Mouse (Mus musculus): ENCODE data around the gene Arhgef17.
A peak's percentile ranks its signal among the peaks of the same experiment; 100 is the strongest.

Arhgef17 gene

DNA sequence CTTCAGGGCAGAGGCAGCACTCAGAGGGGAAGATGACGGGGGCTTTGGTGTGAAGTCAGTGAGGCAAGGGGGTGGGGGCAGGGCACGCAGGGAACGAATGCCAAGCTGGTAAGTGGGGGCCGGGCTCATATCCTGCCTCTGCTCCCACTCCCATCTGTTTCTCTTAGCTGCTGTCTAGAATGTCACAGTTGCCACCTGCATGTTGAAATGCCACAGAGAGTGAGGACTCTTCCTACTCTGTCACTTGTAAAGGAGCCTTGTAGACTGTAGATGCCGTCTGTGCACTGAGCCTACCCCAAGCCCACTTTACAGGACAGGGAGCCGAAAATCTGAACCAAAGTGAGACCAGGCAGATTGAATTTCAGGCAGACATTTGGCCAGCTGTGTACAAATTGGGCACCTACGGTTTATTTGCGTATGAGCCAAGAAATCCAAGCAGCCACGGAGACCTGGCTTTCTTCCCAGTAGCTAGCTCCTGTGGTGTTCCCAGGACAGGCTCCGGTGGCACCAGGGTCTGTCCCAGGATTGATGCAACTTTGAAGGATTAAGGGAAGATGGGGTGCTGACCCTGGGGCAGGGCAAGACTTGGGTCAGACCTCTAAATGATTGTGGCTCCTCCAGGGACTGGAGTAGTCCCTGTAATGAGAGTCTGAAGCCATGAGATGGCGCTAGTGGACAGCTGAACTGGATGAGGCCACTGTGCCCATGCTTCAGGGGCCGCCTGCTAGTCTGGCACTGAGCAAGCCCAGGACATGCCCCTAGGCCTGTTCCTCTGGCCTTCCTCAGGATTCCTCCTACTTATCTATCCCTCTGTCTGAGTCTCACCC lies 11.1 kb upstream of the Arhgef17 start:
- DNase-seq (ENCODE audit: low read depth, low spot score), result peak; percentile 36

DNA sequence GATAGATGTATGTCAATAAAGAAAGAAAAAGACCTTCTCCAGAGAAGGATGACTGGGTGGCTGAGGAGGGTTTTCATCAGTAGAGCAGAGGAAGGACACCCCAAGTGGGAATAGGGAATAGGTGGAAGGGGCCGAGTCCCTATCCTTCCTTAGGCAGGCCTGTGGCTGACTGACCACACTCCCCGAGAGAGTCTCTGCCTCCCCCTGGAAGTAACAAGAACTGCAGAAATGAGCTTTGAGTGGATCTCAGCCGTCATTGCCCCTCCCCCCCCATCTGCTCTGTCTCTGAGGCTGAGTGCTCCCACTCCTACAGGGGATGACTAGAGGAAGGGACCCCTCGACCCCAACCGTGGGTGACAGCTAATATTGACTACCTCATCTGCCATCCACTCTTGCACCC lies 9.3 kb upstream of the Arhgef17 start:
- no peak for DNase-seq (ENCODE audit: low read depth, low spot score)

DNA sequence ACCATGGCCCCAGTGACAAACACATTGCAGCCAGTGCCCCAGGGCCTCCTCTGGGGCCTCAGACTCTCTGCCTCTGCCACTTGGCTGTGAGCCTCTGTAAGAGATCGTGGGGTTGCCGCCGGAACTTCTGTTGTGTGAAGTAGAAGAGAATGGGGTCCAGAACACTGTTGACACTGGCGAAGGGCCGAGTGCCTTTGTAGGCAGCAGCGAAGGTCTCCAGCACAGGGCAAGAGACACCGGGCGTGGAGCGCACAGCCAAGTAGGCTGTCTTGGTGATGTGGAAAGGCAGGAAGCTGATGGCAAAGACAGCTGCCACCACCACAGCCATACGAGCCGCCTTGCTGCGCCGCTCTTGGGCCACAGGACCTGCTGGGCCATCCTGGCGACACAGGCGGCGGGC lies 6.2 kb upstream of the Arhgef17 start:
- DNase-seq (ENCODE audit: low read depth, low spot score), result no peak

DNA sequence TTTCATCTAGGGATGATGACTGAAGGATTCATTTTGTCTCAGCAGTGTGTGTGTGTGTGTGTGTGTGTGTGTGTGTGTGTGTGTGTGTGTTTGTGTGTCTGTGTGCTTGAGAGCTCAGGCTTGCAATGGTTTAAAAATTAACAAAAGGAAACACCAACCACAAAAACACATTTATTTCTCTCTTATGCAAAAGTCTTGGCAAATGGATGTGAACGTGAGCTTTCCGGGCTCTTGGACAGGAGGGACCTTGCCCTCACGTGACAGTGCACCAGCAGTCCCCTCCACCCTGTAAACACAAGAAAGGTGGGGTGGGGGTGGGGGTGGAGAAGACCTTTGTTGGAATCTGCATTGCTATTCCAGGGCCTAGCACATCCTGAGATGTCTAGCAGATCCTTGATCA lies 5.6 kb upstream of the Arhgef17 start:
- no peak for DNase-seq (ENCODE audit: low read depth, low spot score)

DNA sequence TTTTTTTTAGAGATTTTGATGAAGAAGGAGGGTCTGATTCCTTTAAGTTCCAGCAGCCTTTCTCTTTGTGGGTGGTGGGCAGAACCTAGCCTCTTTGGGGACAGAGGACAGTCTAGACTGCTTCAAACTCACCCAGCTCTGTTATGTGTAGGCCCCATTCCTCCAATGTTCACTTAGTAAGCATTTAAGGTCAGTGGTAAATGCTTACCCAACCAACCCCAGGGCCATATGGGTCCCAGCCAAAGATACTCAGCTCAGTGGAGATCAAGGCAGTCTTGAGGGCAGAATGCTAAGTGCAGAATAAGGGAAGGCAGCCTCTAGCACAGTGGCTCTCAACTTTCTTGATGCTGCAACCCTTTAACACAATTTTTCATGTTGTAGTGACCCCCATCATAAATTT lies 1.6 kb upstream of the Arhgef17 start:
- no peak for DNase-seq (ENCODE audit: low read depth, low spot score)

DNA sequence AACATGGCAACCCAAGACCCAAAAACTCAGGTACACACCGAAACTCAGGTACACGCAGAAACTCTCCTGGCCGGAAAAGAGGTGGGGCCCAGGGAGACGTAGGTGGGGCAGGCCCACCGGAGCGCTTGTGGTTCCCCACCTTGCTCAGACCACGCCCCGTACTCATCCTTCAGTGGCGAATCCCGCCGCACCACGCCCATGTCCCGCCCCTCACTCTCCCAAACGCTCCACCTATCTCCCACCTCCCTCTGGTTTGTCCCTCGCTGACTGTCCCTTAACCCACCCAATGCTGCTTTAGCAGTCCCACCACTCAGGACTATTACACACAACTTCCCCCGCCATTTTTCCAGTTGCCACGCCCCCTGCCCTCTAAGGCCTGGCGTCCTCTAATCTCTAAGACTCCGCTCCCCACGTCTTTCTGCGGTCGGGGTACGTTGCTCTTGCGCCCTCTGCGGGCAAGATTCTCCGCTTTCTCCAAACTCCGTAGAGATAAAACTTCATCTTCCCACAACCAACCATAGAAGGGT lies 637 bp upstream of the Arhgef17 start:
- DNase-seq (ENCODE audit: low read depth, low spot score), result peak; percentile 68

DNA sequence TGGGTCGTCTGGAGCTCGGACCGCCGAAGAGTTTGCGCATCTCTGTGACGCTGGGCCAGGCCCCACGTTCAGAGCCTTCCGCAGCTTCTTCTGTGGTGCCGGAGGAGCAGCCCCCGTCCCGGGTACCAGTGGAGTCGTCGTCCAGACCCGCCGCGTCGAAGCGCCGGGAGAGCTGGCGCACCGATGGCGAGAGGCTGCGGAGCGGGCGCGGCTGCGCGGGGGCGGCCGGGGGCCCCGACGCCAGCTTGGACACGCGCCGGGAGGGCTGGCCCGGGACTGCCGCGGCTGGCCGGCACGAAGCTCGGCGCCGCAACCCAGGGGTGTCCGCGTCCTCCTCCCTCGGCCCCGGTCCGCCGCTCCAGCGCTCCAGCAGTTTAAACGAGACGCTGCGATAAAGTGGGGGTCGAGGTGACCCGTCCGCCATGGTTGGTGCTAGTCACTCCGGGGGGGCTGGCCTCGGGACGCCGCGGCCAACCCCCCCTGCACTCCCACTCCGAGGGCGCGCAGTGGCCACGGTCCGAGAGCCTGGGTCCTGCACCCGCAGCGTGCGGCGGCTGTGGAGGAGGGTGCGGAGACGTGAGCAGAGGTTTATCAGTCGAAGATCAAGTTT lies 486 bp downstream of the Arhgef17 start:
- no peak for DNase-seq (ENCODE audit: low read depth, low spot score)

DNA sequence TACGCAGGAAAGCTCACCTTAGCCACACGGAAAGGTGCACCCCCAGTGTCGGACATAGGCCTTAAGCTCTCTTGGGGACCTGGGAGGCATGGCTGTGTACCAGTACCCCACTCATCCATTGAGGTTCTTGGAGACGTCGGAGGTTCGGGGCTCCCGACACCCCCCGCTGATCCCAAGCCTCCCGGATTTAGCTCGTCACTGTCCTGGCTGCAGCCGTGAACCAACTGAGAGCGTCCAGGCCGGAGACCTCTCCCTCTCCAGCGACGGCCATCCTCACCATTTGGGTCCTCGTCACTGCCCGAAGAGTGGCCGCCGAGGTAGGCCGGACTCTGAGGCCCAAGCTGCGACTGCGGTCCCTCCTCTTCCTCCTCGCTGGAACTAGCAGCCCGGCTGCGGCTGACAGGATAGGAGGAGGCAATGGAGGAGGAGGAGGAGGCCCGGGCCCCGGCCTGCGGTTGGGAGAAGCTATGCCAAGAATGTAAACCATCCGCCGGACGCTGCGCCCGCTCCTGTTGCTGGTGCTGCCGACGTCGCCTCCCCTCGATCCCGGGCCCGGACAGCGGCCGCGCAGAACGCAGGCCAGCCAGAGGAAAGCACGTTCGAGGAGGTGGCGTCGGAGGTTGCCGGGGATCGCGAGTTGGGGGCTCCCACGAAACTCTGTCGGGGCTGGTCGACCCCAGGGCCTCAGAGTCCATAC lies 1.1 kb downstream of the Arhgef17 start:
- no peak for DNase-seq (ENCODE audit: low read depth, low spot score)

DNA sequence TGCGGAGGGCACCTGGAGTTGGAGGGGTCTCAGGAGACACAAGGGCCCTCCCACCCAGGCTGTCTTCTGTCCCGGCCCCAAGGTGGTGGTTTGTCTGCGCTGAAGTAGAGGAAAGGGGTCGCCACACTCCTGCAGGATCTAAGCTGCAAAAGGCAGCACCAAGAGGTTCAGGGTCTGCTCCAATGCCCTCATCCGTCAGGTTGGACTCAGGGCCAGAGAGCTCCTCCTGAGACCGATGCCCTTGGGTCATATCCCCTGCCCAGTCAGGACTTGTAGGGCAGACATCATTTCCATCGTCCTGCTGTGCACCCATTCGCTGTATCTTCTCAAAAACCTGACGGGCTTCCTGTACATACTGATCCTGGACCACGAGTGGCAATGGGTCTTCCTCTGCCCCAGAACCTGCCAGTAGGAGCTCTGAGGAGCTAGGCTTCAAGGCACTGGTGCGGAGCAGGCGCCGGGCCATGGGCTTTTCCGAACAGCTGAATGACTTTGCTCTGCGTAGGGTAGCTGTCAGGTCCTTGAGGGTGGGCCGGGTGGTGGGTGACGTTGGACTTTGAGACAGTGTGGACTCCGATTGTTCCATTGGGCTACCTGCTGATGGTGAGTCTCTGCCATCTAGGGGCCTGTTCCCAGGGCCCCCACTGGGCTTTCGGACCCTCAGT lies 2.1 kb downstream of the Arhgef17 start:
- no peak for DNase-seq (ENCODE audit: low read depth, low spot score)

DNA sequence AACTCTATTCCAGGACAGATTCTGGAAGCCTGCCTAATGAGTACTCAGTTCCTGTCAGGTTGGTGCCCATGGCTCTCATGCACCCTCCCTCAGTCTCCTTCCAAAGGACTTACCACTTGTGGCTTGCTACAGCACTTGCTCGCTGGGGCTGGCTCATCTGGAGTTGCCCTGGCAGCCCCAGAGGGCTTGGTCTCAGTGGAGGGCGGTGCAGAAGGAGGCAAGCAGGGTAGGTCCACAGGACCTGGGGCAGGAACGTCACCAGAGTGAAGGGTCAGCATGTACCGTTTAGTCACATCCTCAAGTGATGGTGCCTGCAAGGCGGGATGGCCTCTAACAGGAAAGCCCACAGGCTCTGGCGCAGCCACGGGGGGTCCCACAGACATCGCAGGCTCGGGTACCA lies 3.5 kb downstream of the Arhgef17 start:
- DNase-seq (ENCODE audit: low read depth, low spot score), result no peak

DNA sequence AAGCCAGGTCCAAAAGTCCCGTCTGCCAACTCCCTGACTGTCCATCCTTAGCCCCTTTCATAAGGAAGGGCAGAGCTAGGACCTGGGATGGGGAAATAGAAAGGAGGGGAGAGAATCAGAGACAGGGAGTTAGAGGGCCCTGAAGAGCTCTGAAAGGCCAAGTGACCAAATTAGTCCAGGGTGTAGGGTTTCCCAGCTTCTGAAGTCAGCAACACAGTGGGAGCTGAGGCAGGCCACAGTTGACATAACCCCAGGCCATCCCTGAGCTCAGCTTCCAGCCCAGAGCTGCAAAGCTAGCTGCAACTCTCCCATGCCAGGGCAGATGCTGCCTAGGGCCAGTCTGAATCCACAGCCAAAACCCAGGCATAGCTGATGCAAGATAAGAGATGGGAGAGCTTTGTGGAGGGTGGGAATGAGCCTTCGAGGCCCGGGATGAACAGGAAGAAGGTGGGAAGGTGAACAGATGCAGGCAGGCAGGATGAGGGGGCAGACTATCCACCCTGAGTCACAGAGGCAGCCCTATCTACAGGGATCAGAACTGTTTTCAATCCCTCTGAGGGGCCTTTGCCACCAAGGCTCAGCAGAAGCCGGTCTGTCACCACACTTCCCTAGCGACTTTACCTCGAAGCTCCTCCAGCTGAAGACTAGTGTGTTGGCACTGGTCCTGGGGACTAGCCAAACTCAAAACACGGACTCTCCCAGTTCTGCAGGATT lies 4.5 kb downstream of the Arhgef17 start:
- no peak for DNase-seq (ENCODE audit: low read depth, low spot score)

DNA sequence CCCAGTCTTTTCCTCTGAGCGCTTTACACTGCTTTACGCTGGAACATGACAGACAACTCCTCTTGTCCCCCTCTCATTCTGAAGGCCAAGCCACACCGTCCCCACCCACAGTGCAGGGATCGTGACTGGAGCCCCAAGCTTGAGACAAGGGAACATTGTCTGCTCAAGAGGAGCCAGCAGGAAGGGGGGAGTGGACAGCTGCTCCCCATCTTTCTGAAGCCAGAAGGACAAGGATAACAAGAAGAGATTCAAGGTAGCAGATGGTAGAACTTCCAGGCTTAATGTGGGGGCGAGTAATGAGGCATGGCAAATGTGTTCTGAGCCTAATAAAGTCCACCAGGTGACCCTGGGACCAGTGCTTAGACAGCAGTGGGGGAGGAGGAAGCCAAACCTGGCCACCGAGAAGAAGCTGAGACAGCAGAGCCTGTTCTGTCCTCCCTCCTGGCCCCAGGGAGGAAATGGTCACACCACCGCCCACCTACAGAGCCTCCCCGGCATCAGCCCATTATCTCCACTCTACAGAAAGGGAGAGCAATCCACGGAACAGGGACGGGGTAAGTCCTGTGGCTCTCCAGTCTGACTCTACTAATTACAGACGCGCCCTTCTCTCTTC lies 5.5 kb downstream of the Arhgef17 start:
- DNase-seq (ENCODE audit: low read depth, low spot score), result no peak

DNA sequence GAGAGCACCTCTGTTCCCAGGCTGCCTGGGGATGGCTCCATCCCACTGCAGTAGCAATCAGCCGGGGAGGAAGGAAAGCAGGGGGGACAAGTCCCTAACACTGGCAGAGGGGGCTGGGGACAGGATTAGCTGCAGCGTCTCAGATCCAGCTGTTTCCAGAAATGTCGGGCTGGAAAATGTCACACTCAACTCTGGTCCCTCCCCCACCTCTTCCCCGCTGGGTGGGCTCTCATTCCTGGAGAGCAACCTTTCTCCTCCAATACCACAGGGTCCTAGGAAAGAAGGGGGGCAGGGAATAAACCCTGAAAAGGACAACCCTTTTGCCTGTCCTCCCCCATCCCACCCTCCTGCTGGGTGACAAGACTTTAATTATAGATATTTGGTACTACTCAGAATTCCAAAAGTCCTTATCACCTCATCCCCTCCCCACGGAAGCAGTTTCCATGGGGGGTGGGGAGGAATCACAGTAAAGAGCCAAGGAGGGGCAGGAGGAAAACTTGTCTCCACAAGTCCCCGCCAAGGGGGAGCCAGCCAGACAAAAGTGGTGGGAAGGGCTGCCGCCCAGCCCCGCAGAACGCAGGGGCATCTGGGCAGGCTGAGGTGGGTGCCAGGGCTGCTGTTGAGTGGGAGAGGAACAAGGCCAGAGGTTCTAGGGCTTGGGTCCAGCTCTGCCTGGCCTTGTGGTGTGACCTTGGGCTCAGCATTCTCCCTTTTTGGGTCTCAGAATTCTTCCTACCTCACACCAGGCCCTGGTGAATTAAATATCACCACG lies 7.0 kb downstream of the Arhgef17 start:
- no peak for DNase-seq (ENCODE audit: low read depth, low spot score)

DNA sequence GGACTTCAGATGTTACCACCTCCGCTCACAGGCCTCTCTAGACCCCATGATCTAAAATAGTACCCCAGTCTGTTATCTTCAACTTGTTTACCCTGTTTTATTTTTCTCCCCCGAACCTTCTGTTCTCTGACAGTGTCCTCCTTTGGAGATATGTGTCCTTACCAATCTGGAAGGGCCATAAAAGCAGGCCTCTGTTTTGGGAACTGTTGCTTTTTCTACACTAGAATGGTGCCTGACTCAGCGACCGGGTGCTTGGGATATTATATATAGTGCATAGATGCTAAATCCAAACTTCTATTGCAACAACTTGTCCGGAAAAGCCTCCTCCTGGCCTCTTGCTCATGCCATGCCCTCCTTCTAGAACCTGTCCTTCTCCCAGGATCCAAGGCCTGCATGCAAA lies 7.7 kb downstream of the Arhgef17 start:
- no peak for DNase-seq (ENCODE audit: low read depth, low spot score)

DNA sequence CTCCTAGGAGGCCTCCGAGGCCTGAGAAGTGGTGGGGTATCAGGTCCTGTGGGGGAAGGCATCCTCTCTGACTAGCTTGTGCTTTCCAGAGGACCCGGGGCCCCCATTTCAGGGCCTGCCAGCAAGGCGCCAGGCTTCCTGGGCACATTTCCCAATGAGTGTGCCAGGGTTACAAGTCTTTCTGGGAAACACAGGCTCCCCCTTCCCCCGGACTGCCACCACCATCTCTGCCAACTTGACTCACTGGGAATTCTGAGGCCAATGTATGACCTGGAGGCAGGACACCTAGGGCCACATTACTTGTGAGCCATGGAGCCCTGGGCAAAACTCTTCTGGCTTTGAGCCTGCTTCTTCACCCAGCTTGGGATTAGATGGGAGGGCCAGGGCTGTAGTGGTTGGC lies 9.0 kb downstream of the Arhgef17 start:
- DNase-seq (ENCODE audit: low read depth, low spot score), result no peak

DNA sequence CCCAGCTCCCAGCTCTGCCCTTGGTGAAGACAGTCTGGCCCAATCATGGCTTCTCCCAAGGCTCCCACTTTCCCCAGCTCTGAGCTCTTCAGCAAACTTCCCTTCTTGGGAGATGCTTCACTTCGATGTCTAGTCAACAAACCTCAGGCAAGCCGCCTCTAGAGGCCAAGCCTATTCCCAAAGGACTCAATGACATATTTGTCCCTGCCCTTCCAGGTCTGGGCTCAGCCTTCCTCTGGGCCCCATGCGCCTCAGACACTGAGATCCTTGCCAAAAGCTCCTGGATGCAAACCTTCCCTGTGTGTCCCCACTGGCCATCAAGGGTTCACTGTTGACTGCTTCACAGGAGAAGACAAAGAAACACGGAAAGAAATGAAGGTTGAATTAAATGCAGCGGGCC lies 10.6 kb downstream of the Arhgef17 start:
- DNase-seq (ENCODE audit: low read depth, low spot score), result no peak

DNA sequence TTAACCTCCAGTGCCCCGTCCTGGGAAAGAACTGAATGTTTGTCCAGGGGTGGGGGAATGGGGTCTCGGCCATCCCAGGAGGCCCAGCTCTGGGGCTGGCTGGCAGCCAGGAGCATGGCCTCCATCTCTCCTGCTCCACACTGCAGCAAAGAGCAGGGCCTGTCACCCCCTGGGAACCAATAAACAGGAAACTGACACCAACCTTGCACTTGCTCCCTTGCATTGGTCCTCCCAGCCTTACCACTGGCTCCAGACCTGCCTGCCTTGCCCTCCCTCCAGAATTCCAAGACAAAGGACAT lies 12.1 kb downstream of the Arhgef17 start:
- no peak for DNase-seq (ENCODE audit: low read depth, low spot score)

DNA sequence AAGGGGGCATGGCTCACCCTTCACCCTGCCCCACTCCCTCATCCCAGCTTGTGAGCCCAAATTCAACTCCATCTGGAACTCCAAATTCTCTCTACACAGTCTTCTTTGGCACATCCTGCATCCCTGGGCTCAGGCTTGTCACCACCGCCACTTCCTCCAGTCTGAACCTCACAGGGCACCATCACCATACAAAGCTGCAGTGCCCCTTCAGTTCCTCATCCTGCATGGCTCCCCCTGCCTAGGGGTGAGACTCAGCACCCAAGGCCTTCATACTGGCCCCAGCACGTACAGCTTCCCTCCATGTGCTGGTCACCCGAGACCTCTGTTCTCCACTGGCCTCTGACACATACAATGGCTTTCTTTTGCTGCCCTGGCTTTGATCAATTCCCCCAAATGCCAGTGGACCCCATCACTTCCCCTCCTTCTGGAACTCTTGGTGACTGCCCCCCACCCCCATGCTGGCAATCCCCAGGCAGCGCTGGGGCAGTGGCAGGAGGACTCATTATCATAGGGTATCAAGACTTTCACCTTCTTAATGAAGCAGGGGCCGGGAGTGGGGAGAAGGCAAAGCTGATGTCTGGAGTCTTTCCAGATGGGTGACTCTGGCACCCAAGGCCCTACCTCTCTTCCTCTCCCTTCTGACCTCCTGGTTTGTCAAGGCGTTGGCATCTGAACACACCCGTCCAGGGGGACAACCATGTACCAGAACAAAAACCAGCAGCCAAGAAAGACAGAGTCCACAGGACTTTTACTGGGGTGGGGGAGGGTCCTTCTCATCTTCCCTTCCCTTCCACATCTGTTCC lies 12.7 kb downstream of the Arhgef17 start:
- DNase-seq (ENCODE audit: low read depth, low spot score), result no peak

DNA sequence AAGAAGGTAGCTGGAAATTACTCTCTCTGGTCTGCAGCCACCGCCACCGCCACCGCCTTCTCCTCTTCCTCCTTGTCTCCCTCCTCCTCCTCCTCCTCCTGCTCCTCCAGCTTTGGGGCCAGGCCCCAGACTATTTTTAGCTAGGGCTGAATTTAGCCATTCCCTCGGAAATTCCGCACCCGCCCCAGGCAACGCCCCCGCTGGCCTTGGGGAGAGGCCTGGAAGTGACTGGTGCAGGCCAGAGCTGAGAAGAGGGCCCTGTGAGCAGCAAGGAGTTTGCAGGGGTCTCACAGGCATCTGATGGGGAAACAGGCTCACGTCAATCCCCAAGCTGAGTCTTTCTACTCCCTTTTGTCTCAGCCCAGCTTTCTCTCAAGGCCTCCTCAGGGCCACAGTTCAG lies 13.7 kb downstream of the Arhgef17 start:
- no peak for DNase-seq (ENCODE audit: low read depth, low spot score)

DNA sequence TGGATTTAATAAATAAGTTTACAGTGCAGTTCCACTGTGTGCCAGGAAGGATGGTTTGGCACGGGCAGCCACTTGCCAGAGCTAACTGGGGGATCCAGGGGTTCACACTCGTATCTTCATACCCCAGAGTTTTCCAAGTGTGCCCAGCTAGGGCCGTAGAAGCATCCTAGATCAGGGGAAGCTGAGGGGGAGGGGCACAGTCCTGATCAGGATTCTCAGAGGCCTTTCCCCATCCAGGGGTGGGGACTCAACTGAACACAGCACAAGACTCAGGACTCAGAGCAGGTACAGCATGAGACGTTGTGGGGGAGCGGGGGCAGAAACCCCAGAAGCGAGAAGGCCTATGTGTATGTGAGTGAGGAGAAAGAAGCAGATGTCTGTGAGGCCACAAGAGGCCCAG lies 14.2 kb downstream of the Arhgef17 start:
- no peak for DNase-seq (ENCODE audit: low read depth, low spot score)

Data from retina, postnatal 7 days (tissue).